Mouse (Mus musculus): Measurements from ENCODE around the gene Gm436.

The Gm436 gene

DNA sequence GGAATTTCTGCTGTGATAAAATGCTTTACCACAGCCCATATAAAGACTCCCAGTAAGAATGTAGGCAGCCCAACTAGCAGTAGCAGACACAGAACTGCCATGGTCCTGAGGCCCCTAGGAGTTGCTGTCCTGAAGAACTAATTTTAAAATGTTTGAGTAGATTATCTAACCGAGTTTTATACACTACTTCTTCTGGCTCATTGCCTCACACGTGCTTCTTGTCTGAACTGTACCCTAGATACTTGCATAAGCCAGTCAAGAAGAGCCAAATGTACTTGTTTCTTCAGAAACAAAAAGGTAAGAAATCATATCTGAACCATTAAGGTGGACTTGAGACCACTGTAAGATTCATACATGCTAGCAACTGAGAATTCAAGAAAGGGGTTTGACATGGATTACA lies at the start of gene Gm436:
Gm436 (minus strand) TSS at position 101 of the 400 bp plus-strand sequence.
- DNase-seq (ENCODE audit: low read depth, low spot score) = no peak

GRCm38 (mm10) chr4:144721304-144721703 lies 35.1 kb upstream of the Gm436 start, which contains the start of gene Gm13178:
Gene Gm13178 (minus strand): TSS chr4:144721404.
- no peak for DNase-seq (ENCODE audit: low read depth, low spot score)

- no peak for DNase-seq (ENCODE audit: low read depth, low spot score)
Observed at GRCm38 (mm10) chr4:144719691-144720090, 33.5 kb upstream of the Gm436 start.

- no peak for DNase-seq (ENCODE audit: low read depth, low spot score)
Observed at GRCm38 (mm10) chr4:144718288-144718687, 32.1 kb upstream of the Gm436 start.

DNA sequence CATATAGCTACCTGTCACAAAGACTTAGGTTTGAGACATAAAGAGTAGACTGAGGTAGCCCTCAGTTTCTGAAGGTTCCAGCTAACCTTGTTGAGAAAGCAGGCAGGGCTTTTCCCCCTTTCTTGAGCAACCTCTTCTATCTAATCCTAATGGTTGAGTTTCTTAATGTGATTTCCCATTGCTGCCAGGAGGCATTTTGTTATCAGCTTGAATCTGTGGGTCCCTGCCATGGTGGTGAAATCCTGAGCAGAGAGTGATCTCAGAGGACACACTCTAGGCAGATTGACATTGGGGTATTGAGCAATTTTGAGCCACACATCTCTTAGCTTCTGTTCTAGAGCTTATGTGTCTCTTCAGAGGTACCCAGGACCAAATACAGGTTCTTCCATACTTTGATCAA lies 47.9 kb downstream of the Gm436 start:
- no peak for DNase-seq (ENCODE audit: low read depth, low spot score)
